Mouse (Mus musculus) T-helper 17 cell (primary cell): ENCODE results near the gene Gm11992.

Source experiments
- in situ Hi-C, 2 experiments: fragments of 300-600 bp; cut with MboI, MseI; formaldehyde crosslinking; loops; 1 replicate in 1 of 2; 2 replicates in 1 of 2; pipeline ENCODE4 v1.15.1; 2025; ENCODE audit warnings: high pct_unique_total_duplicates in 2 of 2

Gene Gm11992

DNA sequence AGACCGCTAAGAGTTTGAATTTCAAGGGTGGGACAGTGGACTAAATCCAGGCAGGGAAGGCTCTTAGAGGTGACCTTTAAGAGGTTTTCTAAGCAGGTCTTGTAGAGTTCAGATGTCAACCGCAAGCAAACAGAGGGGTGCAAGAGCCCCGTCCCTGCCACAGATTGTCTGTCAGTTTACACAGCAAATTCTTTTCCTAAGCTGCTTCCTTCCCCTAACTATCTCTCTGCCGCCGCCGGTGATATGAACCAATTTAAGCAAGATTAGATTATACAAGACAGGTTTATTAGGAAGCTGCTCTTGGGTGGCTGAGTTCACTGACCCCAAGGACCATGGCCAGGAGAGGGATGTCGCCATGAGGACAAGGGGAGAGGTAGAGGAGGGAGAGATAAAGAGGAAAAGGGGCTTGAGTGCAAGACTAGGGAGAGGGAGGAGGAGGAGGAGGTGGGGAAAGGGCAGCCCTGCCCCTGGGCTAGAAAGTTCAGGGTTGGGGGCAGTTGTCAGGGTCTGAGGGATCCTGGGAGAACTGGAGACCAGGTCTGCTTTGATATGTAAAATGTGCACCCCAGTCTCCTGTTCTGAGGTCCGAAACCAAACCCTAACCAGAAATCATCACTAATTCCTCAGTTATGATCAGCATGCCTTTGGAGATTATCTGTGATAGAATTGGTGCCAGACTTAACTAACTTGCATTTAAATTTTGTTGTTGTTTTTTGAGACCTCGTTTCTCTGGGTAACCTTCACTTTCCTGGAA is 67.2 kb downstream of the Gm11992 start:
- in situ Hi-C loops = loop anchor here in 1 of 2 experiments (5.0 kb wide), 1 partner anchor 68 kb away; the partner anchor contains the start of genes Gm11992 and Sun3

DNA sequence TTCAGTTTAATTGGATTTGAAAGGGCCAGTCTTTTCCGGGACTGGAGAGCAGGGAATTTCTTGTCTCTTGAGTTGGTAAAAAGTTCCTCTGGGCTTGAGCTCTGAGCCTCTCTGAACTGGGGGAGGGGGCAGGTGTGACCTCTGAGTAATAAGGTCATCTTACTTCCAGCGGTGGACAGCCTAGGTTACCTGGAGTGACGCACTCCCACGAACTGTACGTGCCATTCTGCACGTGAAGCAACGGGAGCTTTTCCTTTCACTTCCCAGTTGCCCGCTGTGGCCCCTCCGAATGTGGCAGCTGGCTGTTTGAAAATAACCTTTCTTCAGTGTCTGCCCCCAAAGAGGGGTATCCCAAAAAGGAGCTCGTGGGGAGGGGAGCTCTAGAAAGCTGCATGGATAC is 67.7 kb downstream of the Gm11992 start:
- in situ Hi-C loops = loop anchor here in 1 of 2 experiments (5.0 kb wide), 1 partner anchor 69 kb away; the partner anchor contains the start of genes Gm11992 and Sun3

DNA sequence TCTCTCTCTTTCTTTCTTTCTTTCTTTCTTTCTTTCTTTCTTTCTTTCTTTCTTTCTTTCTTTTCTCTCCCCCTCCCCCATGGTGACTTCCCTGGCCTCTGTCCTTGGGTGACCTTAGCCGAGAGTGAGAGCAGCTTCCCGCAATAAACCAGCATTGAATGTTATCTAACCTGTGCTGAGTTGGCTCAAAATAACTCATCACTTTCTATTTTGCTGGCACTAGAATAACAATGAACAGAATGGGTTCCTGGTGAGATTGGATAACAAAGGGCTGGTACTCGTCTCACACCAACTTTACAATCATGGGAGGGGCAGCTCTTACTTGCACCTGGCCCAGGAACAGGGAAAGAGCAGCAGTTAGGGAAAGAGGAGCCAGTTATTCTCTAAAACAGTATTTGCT is 68.5 kb downstream of the Gm11992 start:
- in situ Hi-C loops = loop anchor here in 1 of 2 experiments (5.0 kb wide), 1 partner anchor 70 kb away; the partner anchor contains the start of genes Gm11992 and Sun3

DNA sequence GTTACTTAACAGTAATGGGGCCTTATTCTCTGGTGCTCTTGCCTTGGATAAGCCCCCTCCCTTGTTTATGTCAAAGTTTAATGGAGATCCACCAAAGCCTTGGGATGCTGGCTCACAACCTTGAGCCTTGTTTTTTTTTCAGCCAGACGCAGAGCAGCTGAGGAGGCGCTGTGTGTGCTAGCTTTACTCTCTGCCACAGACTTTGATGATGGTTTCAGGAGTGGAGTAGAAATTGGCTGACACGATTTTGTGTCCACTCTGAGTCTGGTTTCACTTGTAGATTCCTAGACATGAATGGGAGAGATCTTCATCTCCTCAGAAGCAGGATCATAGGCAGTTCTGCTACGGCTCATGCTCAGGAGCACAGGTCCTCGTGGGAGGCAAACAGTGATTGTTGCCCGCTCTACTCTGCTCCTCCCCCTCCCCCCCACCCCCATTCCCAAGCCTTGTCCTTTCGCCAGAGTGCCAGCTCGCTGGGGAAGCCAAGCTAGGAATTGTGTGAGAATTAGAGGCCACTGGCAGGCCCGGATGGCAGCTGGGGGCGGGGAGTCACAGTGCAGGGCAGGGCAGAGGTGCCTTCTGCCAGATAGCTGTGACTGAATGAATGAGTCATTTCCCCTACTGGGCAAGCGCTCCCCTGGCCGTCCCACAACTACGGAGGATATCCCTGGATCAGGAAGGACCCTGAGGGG is 69.1 kb downstream of the Gm11992 start:
- in situ Hi-C loops = loop anchor here in 1 of 2 experiments (5.0 kb wide), 1 partner anchor 70 kb away; the partner anchor contains the start of genes Gm11992 and Sun3

DNA sequence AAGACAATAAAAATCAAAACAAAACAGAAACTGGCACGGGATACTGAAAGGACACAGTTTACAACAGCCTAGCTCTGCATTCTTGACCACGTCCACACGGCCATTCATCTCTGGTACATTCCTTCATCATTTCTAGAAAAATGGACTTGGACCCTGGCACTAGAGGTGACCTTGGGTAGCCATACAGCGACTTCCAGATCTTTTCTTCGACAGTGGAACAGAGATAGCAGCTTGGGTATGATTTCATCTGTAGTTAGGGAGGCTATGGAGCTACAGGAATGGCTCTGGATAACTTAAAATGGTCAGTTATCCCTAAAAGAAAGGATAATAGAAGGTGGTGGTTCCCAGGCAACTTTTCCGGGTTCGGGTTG is 69.6 kb downstream of the Gm11992 start, which contains the start of gene Upp1:
Upp1 (plus strand) TSS at position 54 of the 371 bp plus-strand sequence.
- in situ Hi-C loops = loop anchor here in 1 of 2 experiments (5.0 kb wide), 1 partner anchor 71 kb away; the partner anchor contains the start of genes Gm11992 and Sun3

DNA sequence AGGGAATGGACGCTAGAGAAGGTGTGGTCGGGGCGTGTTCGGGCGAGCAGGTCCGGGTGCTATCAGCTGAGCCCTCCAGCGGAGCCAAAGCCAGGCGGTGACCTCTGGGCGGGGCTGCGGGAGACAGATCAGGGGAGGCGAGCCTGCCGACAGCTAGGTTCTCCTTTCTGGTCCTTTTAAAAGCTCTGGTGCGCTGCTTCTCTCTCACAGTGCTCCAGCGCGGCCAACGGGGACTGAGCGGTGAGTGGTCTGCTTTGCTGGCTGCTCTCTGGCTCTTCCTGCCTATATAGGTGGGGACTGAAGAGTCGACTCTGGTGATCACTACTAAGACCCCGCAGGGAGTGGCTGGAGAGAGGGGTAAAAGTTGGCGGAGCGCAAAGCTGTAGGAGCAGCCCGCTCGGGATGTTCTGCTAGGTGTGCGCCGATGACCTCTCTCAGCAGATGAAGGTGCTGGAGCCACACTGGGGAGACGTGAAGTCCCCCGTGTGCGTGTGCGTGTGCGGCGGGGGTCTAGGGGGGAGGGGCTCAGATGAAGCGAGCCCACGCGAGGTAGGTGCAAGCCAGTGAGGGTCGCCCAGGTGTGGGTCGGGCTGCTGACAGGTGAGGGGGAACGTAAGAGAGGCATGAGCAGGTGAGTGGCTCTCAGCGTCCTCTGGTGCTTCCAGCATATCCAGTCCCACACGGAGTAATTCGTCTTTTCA is 70.2 kb downstream of the Gm11992 start:
- in situ Hi-C loops = loop anchor here in 1 of 2 experiments (5.0 kb wide), 1 partner anchor 71 kb away; the partner anchor contains the start of genes Gm11992 and Sun3
